Mouse (Mus musculus): ENCODE measurements around the gene Mmrn1.

The Mmrn1 gene

GRCm38 (mm10) chr6:60993386-60994108 lies 68.8 kb downstream of the Mmrn1 start:
- DNase-seq (ENCODE audit: low read depth, low spot score): no peak

- no peak for DNase-seq (ENCODE audit: low read depth, low spot score)
Measured at GRCm38 (mm10) chr6:60994114-60994513, 69.3 kb downstream of the Mmrn1 start.

- DNase-seq (ENCODE audit: low read depth, low spot score): no peak
Measured at GRCm38 (mm10) chr6:60994521-60994920, 69.7 kb downstream of the Mmrn1 start.

GRCm38 (mm10) chr6:60995596-60995995 lies 70.8 kb downstream of the Mmrn1 start:
- no peak for DNase-seq (ENCODE audit: low read depth, low spot score)

DNA sequence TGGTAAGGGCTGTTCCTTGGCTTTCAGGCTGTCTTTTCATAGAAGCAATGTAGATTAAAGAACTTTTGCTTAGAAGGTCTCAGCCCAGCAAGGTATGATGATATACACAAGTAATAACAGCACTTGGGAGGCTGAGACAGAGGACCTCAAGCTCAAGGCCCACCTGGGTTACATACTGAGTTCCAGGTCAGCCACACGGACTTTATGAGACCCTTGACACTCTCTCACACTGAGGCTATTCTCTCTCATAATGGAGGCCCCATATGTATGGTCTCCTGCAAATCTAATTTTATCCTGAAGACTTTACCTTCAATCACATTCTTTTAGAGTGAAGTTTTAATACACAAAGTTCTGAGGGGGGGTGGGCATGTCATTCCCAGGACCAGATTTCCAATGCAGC lies 71.6 kb downstream of the Mmrn1 start:
- DNase-seq (ENCODE audit: low read depth, low spot score): no peak

DNA sequence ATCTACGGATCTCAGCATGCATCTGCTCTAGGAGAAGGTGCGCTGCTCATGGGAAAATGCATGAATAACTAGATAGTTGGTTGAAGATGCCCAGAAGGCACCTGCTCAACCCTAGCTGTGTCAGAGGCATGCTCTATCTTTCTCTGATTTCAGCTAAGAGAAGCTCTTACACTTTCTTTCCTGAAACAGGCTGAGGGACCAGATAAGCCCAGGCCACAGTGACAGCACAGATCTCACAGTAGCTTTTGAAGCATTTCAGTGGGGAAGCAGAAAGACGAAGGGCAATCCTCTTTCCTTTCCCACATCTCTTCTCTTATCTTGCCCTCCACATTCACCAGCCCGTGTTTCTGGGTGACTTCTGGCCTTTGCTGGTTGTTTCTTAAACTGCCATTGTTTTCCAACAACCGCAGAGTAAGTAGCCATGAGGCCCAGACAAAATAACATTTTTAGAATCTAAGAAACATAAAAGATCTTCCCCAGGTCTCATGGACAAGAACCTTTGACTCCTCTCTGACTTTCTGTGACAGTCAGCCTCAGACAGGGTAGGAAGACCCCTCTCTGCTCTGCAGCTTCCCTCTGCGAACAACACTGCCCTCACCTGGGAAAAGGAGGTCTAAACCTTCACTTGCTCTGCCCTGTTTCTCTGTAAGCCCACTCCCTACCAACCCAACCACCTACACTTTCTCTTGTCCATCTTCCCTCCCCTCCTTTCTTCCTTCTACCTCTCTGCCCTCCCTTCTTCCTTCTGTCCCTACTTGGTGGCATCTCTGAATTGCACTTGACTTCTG lies 76.4 kb downstream of the Mmrn1 start:
- DNase-seq (ENCODE audit: low read depth, low spot score): no peak

- no peak for DNase-seq (ENCODE audit: low read depth, low spot score)
Measured at GRCm38 (mm10) chr6:61003916-61004765, 79.4 kb downstream of the Mmrn1 start.

- no peak for DNase-seq (ENCODE audit: low read depth, low spot score)
Measured at GRCm38 (mm10) chr6:61013780-61014179, 89.0 kb downstream of the Mmrn1 start.

GRCm38 (mm10) chr6:61019689-61020088 lies 94.9 kb downstream of the Mmrn1 start:
- DNase-seq (ENCODE audit: low read depth, low spot score): no peak

GRCm38 (mm10) chr6:61020995-61021394 lies 96.2 kb downstream of the Mmrn1 start:
- no peak for DNase-seq (ENCODE audit: low read depth, low spot score)

DNA sequence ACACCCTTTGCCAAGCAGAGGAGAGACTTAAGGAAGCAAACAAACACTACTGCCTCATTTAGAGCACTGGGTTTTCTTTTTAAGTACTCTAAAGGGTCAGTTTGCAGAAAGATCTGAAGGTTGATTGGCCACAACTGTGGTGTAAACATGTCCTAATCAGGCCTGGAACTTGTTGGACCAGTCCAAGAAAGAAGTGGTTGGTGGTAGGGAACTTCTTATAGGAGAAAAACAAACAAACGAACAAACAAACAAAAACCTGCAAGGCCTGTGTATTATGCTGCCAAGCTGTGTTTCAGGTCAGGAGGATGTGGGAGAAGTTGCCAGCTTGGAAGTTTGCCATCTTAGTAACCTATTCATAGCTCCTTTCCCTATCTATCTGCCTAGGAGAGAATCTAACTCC lies 108.5 kb downstream of the Mmrn1 start:
- DNase-seq (ENCODE audit: low read depth, low spot score): no peak

All from CD4-positive, CD25-positive, alpha-beta regulatory T cell, adult 2 months (primary cell).